Mouse (Mus musculus) heart, postnatal 4 days (tissue): ENCODE data around the gene Mypn. TPM values are rescaled to one million over a fixed set of nuclear protein-coding genes. Genes with fewer than 3 reads are reported as not detected.

Experiments
- DNase-seq: peaks from one replicate; pipeline ENCODE4 v3.0.0; 2021
- total RNA-seq, 2 experiments: library from RNA; stranded (reverse); gene quantifications; 2 replicates each; pipeline ENCODE4 v1.2.3; 2021

Mypn gene
- 10 to 100 TPM; 69.3 to 75.7 TPM for total RNA-seq

DNA sequence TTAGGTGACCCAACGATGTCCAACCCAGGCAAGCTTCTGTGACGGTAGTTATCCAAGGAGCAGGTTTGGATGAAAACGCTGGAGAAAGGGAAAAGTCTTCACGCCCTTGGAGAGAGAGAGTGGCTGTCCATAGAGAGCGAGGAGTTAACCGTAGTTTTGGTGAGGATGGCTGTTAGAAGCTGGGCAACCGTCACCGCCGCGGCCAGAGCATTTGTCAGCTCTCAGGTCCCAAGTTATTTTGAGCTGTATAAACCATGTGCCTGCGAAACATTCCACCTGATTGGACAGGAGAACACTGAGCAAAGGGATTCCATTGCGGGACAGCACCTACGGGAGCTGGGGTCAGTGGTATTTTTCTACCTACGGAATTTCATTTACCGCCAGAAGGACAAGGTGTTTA lies at the start of gene Mypn:
Mypn (minus strand) TSS at position 225 of the 400 bp plus-strand sequence.
- DNase-seq = peak; percentile 62

GRCm38 (mm10) chr10:63248421-63248820 lies 44.7 kb upstream of the Mypn start:
- no peak for DNase-seq

- DNase-seq = no peak
Observed at GRCm38 (mm10) chr10:63247457-63247856, 43.7 kb upstream of the Mypn start.

GRCm38 (mm10) chr10:63245846-63246245 lies 42.1 kb upstream of the Mypn start:
- DNase-seq = no peak

- peak; percentile 53 for DNase-seq
Observed at GRCm38 (mm10) chr10:63244746-63245145, 41.0 kb upstream of the Mypn start.

- DNase-seq = no peak
Observed at GRCm38 (mm10) chr10:63244055-63244671, 40.4 kb upstream of the Mypn start.

DNA sequence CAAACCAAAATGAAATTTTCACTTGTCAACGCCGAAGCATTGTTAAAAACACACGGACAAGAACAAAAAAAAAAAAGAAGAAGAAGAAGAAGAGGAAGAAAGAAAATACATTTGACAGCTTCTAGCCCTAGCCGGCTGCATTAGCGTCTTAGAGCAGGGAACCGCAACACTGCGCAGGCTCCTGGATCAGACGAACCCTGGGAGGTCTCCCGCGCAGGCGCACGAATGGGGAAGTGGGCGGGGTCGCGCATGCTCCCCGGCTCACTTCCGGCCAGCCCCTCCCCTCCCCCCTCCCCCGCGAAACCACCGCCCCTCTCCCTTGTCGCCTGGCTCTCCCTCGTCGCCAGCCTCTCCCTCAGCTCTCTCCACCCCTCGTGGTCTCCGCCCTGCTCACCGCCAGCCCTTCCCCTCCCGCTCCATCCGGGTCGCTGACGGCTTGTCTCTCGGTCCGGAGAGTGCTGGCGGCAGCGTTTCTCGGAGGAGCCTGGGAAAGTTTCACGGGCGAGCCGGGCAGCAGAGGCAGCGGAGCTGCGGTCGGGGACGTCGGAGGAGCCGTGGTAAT lies 39.8 kb upstream of the Mypn start, which contains the start of gene Herc4:
Herc4 (plus strand) TSS at position 318 of the 562 bp plus-strand sequence.
- peak; percentile 97 for DNase-seq

- no peak for DNase-seq
Observed at GRCm38 (mm10) chr10:63242798-63243435, 39.2 kb upstream of the Mypn start.

GRCm38 (mm10) chr10:63240868-63241271 lies 37.1 kb upstream of the Mypn start:
- DNase-seq = no peak

DNA sequence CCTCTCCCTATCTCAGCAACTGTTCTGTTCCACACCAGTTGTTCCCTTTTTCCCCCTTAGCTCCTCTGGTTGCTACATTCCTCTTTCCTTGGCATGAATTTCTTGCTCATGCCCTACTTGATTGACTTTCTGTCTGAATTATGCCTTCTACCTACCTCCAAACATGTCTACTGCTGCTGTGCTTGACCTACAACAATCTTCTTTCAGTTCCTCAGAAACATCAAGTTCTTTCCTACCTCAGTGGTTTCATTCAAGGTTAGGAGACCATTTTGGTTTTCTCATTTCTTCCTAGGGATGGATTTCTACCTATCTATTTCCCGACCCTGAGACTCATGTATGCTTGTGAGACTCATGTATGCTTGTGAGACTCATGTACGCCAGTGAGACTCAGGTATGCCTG lies 36.1 kb upstream of the Mypn start:
- DNase-seq = no peak

DNA sequence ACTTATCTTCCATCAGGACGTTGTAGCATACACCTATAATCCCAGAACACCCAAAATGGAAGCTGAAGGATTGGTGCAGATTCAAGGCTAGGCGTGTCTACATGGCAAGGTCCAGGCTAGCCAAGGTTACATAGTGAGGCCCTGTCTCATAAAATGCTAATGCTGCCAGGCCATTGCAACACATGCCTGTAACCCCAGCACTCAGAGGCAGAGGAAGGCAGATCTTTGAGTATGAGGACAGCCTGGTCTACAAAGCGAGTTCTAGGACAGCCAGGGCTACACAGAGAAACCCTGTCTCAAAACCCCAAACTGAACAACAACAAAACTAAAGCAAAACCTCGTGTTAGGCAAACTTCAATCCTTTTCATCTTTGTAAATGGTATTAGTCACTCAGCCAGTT lies 34.3 kb upstream of the Mypn start:
- no peak for DNase-seq

DNA sequence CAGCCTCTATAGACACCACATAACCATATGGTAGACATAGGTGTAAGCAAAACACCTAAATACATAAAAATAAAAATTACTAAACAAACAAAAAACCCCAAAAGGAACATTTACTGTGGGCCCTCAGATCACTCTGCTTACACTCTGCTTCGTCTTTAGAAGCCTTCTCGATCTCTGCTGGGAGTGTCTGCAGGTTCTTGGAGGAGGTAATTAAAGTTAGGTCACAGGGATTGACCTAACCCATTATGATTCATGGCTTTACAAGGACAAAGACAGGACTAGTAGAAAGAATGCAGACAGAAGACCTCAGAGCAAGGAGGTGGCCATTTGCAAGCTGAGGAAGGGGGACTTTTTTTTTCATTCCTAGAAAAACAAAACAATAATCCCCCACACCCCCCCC lies 33.5 kb upstream of the Mypn start:
- DNase-seq = no peak

GRCm38 (mm10) chr10:63236663-63237062 lies 32.9 kb upstream of the Mypn start:
- DNase-seq = no peak

DNA sequence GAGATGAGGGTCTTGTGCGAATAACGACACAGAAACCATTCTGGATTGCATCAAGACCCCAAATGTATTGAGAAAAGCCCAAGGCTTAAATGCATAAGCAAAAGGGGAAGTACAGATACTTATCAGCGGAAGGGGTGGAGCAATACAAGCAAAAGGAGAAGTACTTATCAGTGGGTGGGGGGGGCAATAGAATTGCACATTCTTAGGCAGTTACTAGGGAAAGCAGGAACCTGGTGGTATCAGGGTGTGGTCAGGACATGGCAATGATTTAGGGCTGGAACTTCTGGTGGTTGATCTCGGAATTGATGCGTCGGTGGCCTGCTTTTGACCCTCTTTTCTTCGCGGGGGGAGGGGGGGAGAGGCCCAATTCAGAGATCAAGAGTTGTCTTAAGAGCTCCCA lies 32.1 kb upstream of the Mypn start:
- no peak for DNase-seq

DNA sequence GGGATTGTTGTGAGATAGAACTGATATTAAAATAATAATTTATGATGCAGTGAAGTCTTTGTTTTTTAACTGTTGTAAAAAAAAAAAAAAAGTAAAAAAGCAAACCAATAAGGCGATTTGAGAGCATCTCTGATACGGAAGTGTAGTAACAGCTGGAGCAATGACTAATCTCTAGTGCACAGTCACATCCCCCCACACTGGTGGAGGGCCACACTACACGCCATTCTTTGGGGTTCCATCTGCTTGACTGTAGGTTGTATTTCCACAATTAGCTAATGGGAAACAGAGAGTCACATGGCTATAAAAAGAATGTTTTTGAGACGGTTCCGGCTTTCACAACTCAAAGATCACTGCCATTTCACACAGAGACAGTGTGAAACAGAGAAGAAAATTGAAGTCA lies 30.4 kb upstream of the Mypn start:
- DNase-seq = no peak

GRCm38 (mm10) chr10:63231630-63232029 lies 27.9 kb upstream of the Mypn start:
- no peak for DNase-seq

- peak; percentile 59 for DNase-seq
Observed at GRCm38 (mm10) chr10:63230854-63231253, 27.1 kb upstream of the Mypn start.

DNA sequence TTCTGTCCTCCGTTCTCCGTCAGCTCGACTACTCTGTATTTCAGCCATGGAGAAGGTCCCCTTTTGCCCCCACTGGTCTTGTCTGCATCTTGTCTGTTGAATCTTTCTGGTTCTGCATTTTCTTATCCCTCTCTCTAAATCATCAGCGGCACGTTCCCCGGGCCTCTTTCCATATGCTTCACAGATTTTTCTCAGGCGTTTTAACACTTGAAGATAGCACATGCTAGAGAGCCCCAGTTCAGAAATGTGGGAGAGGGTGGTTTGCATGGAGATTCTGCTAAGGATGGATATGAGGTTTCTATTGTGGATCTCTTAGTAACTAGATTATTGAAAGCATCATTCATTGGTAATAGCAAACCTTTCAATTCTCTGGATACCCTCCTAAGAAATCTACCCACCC lies 26.5 kb upstream of the Mypn start:
- DNase-seq = no peak

GRCm38 (mm10) chr10:63224341-63224740 lies 20.6 kb upstream of the Mypn start:
- DNase-seq = peak; percentile 22

DNA sequence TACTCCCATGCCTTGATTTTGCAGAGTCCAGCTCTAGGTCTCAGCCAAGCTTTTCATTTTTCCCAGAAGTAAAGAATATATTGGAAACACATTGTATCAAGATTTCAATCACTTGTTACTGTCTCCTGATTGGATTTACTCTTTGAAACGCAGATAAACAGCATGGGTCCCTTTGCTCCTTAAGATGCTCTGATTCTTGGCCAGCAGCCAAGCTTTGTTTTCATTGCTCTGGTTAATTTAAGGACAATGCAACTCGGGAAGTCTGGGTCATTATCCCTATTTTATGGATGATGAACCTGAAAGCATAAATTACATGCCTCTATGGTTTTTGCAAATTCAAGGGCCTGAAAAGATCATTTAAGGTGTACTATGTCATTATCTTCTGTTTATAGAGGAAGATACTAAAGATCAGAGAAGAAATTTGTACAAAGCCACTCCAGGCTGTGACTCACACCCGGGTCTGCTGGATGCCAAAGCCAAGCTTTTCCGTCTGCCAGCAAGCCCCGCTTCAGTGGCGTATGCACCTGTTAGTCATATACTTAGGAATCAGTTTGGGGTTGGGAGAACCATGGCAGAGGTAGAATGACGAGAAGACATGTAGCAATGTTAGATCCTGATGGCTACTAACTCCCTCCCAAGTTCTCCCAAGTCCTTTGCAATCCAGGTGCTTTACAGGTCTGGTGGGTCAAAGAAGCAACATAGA lies 17.5 kb upstream of the Mypn start:
- no peak for DNase-seq

- DNase-seq = no peak
Observed at GRCm38 (mm10) chr10:63208871-63209270, 5.1 kb upstream of the Mypn start.

- DNase-seq = no peak
Observed at GRCm38 (mm10) chr10:63203002-63203401, 750 bp downstream of the Mypn start.

- no peak for DNase-seq
Observed at GRCm38 (mm10) chr10:63201534-63201933, 2.2 kb downstream of the Mypn start.
